Mouse (Mus musculus) liver, adult 2 months (tissue): ENCODE data around the gene Trim44. TPM values are rescaled to one million over a fixed set of nuclear protein-coding genes. Genes with fewer than 3 reads are reported as not detected.

Experiments used
- DNase-seq: peaks from one replicate; pipeline ENCODE4 v3.0.0-alpha.2; 2011; ENCODE audit warnings: low read depth, low spot score; ENCODE audit errors: extremely low read depth
- H3K27ac ChIP-seq: fragments of 200-500 bp; replicated peaks from 2 replicates; pipeline ENCODE4 v1.5.1; 2012; ENCODE audit warnings: low read depth, mild to moderate bottlenecking, control low read depth, inconsistent platforms, low read length; ENCODE audit not compliant: insufficient read depth
- H3K27me3 ChIP-seq: fragments of 200-500 bp; 2 replicates; pipeline ENCODE4 v1.6.1; 2012; ENCODE audit warnings: mild to moderate bottlenecking, moderate library complexity, low read length, inconsistent platforms; ENCODE audit not compliant: control insufficient read depth, insufficient read depth
- H3K36me3 ChIP-seq: fragments of 200-500 bp; 2 replicates; pipeline ENCODE4 v1.6.1; 2012; ENCODE audit warnings: low read length, inconsistent platforms; ENCODE audit not compliant: control insufficient read depth, insufficient read depth
- H3K4me1 ChIP-seq: fragments of 200-500 bp; 2 replicates; pipeline ENCODE4 v1.6.1; 2011; ENCODE audit warnings: low read length; ENCODE audit not compliant: control insufficient read depth, insufficient read depth
- H3K4me3 ChIP-seq: fragments of 200-500 bp; 2 replicates; pipeline ENCODE4 v1.5.1; 2011; ENCODE audit warnings: low read depth, mild to moderate bottlenecking, control low read depth, low read length, moderate library complexity; ENCODE audit not compliant: insufficient read depth
- H3K79me2 ChIP-seq: fragments of 200-500 bp; 2 replicates; pipeline ENCODE4 v1.6.1; 2012; ENCODE audit warnings: inconsistent platforms, mild to moderate bottlenecking, low read length, moderate library complexity; ENCODE audit not compliant: control insufficient read depth, insufficient read depth
- H3K9ac ChIP-seq: fragments of 200-500 bp; 2 replicates; pipeline ENCODE4 v1.6.1; 2012; ENCODE audit warnings: low read depth, mild to moderate bottlenecking, control low read depth, inconsistent platforms, low read length
- CTCF ChIP-seq: fragments of 200-500 bp; IDR thresholded peaks from 2 replicates; pipeline ENCODE4 v1.5.1; 2011; ENCODE audit warnings: low read depth, low read length, control low read depth
- POLR2A ChIP-seq: fragments of 200-500 bp; IDR thresholded peaks from 2 replicates; pipeline ENCODE4 v1.6.1; 2011; ENCODE audit warnings: low read length, control low read depth; ENCODE audit not compliant: insufficient read depth; ENCODE audit errors: extremely low read depth
- WGBS: fragments of 180-500 bp; shearing (Covaris S2); methylation state at CpG from one replicate; pipeline ENCODE4 v1.1.7; 2018; 5-methylcytosine and 5-hydroxymethylcytosine counted together
- polyA plus RNA-seq: library from polyadenylated mRNA; depleted of rRNA; stranded (reverse); fragments of >200 nt; gene quantifications from 2 replicates; pipeline ENCODE4 v1.2.3, GENCODE M21; 2012
- total RNA-seq: library from RNA; depleted of rRNA; stranded (reverse); fragments of >200 nt; gene quantifications from 2 replicates; pipeline ENCODE4 v1.2.3, GENCODE M21; 2014

Gene Trim44
- total and polyA plus RNA-seq, 2 experiments = 10.8 to 13.3 TPM

- no peaks in the 10 kb centered on the region for H3K36me3 ChIP-seq
- no peak for DNase-seq
- H3K27me3 ChIP-seq = no peaks in the 10 kb centered on the region
- no peak overlapping the region for H3K9ac ChIP-seq
- H3K27ac ChIP-seq = no peak overlapping the region
- no peak overlapping the region for H3K4me3 ChIP-seq
- TF ChIP-seq CTCF (no peak), POLR2A (no peak)
- 75% methylated on average over 2 of the region's 2 CpGs for WGBS
- H3K79me2 ChIP-seq = no peaks in the 10 kb centered on the region
- H3K4me1 ChIP-seq = no peaks in the 10 kb centered on the region; the same call in 1 of the 2 replicates
Observed at GRCm38 (mm10) chr2:102412738-102413137, 5.1 kb upstream of the Trim44 start.

- no peak for TF ChIP-seq POLR2A
- no peak for TF ChIP-seq CTCF
- Histone ChIP-seq H3K36me3 (no peaks in the 10 kb centered on the region), H3K27ac (no peak overlapping the region), H3K79me2 (no peaks in the 10 kb centered on the region), H3K4me1 (no peaks in the 10 kb centered on the region; the same call in 1 of the 2 replicates), H3K9ac (no peak overlapping the region), H3K4me3 (no peak overlapping the region), H3K27me3 (no peaks in the 10 kb centered on the region)
- 80% methylated on average over 4 of the region's 4 CpGs for WGBS
- no peak for DNase-seq
Observed at GRCm38 (mm10) chr2:102410615-102411014, 3.0 kb upstream of the Trim44 start.

GRCm38 (mm10) chr2:102409741-102410140 lies 2.1 kb upstream of the Trim44 start:
- no peaks in the 10 kb centered on the region for H3K27me3 ChIP-seq
- TF ChIP-seq CTCF (no peak), POLR2A (no peak)
- no peak for DNase-seq
- no peaks in the 10 kb centered on the region; the same call in 1 of the 2 replicates for H3K4me1 ChIP-seq
- no peaks in the 10 kb centered on the region for H3K36me3 ChIP-seq
- no peak overlapping the region for H3K27ac ChIP-seq
- H3K79me2 ChIP-seq = no peaks in the 10 kb centered on the region
- no peak overlapping the region for H3K9ac ChIP-seq
- no peak overlapping the region for H3K4me3 ChIP-seq
- WGBS = 91% methylated on average over 3 of the region's 3 CpGs

- no peaks in the 10 kb centered on the region for H3K27me3 ChIP-seq
- no peaks in the 10 kb centered on the region for H3K36me3 ChIP-seq
- H3K9ac ChIP-seq = no peak overlapping the region
Observed at GRCm38 (mm10) chr2:102406324-102407304, 1.0 kb downstream of the Trim44 start.

GRCm38 (mm10) chr2:102403982-102404381 lies 3.6 kb downstream of the Trim44 start:
- Histone ChIP-seq H3K9ac (no peak overlapping the region), H3K36me3 (no peaks in the 10 kb centered on the region), H3K4me3 (no peak overlapping the region), H3K27me3 (no peaks in the 10 kb centered on the region), H3K79me2 (peaks cover 12% of the 10 kb centered on the region), H3K4me1 (peaks cover 9% of the 10 kb centered on the region), H3K27ac (no peak overlapping the region)
- DNase-seq = no peak
- WGBS = 93% methylated on average over 5 of the region's 5 CpGs
- TF ChIP-seq CTCF (no peak), POLR2A (no peak)

More at GRCm38 (mm10) chr2:102406324-102407304, 1.0 kb downstream of the Trim44 start:
- Histone ChIP-seq H3K79me2 (no peaks in the 10 kb centered on the region), H3K27ac (no peak overlapping the region), H3K4me3 (no peak overlapping the region), H3K4me1 (no peaks in the 10 kb centered on the region; the same call in 1 of the 2 replicates)
- TF ChIP-seq CTCF = no peak
- peak; percentile 66 for DNase-seq
- 70% methylated on average over 4 of the region's 4 CpGs for WGBS

GRCm38 (mm10) chr2:102403306-102403705 lies 4.3 kb downstream of the Trim44 start:
- peaks cover 12% of the 10 kb centered on the region for H3K79me2 ChIP-seq
- no peaks in the 10 kb centered on the region for H3K27me3 ChIP-seq
- no peak overlapping the region for H3K9ac ChIP-seq
- no peak overlapping the region for H3K4me3 ChIP-seq
- peaks cover 9% of the 10 kb centered on the region for H3K4me1 ChIP-seq
- no peak overlapping the region for H3K27ac ChIP-seq
- DNase-seq = no peak
- 84% methylated on average over 4 of the region's 4 CpGs for WGBS
- H3K36me3 ChIP-seq = no peaks in the 10 kb centered on the region
- TF ChIP-seq POLR2A (no peak), CTCF (no peak)
